Mouse (Mus musculus): ENCODE results near the gene Rsph9. TPM values are rescaled to one million over a fixed set of nuclear protein-coding genes. Genes with fewer than 3 reads are reported as not detected.

The Rsph9 gene
- 10 to 100 TPM in 1 of 2 experiments, 1 to 10 TPM in 1; 8.5 to 12.2 TPM for total RNA-seq (2021)
- long read RNA-seq, experiment 1, partial matches to known transcripts: 0 of 5 reads
- long read RNA-seq, experiment 1, other reads (novel, unspliced or antisense): 1 of 5 reads
- long read RNA-seq, experiment 2, partial matches to known transcripts: 0 of 5 reads
- long read RNA-seq, experiment 2, other reads (novel, unspliced or antisense): 1 of 5 reads

DNA sequence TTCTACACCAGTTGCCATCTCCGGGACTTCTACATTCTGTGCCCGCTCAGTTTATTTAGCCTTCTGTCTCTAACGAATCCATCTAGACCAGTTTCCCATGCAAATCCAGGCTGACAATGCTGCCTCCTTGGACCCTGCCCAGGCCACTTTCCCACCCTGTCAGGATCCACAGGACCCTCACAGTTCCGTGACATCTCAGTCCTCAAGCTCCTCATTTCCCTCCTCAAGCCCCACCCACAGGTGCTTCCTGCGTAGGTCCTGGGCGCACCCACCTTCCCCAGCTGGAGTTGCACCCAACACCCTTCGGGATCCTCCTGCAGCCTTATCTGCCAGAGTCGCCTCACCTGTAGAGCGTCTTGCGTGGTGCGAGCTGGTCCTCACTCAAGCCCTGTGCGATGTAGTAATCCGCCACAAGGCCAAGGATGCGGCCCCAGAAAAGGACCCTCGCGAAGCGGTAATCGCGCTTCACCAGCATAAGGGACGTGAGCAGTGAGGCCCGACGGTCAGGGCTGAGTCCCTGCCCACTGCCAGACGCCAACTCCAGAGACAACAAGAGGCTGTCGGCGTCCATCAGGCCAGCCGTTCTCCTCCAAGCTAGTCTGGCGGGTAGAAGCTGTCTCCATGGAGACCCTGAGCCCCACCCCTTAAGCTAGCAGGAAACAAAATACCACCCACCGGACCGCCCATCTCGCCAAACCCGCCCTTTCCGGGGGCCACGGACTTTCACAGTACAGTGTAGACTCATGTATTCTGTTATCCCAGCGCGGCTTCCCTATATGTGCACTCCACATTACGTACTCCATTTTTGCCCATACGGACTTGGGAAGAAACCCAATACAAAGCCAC is at the start of gene Rsph9:
TSS of gene Rsph9 (minus strand) at position 639 of the 846 bp plus-strand sequence.
- DNase-seq (ENCODE audit: low spot score in 2 of 2): peak; percentile 73

GRCm38 (mm10) chr17:46188829-46189228 is 44.8 kb upstream of the Rsph9 start:
- no peak for DNase-seq (ENCODE audit: low spot score in 2 of 2)

DNA sequence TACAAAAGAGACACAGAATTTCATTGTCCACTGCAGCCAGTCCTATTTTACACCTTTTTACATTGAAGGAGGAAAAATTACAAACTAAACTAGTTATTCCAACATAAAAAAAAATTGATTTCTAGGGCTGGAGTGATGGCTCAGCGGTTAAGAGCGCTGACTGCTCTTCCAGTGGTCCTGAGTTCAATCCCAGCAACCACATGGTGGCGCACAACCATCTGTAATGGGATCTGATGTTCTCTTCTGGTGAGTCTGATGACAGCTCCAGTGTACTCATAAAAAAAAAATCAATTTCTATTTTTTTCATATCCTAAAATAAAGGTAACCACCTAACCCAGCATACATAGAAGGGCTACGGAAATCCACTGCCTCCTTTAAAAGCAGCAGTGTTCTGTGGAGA is 38.3 kb upstream of the Rsph9 start:
- no peak for DNase-seq (ENCODE audit: low spot score in 2 of 2)

DNA sequence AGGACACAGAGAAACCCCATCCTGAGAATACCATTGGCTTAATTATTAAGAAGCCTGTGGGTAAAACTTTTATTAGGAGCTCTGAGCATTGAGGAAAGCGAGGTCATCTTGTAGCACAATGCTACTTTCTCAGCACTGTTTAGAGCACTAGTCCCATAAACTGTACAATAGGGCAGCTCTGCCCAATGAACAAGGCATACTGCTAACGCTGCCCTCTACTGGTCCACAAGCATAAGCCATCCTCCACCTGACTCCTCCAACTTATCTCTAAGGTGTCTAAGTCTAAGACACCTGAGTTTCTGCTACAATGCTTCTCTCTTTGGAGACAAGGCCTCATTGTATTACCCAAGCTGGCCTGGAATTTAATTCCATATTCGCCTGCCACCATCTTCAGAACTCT is 26.5 kb upstream of the Rsph9 start:
- DNase-seq (ENCODE audit: low spot score in 2 of 2): no peak

DNA sequence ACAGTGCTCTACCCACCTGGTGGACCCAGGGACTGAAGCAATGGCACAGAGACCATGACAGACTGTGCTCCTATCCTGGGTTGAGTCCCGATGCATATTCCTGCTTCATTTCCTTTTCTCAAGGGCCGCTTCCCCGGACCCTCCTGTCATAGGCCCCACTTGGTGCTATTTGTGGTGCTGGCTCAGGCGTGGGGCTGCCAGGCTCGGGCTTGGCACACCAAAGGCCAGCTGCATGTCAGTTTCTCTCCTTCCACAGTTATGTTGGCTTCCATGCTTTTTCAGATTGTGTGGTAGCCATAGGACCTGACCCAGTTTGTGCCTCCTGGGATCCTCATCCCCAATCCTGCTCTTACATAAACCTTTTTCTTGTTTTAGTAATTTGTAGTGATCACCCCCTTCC is 24.8 kb upstream of the Rsph9 start:
- DNase-seq (ENCODE audit: low spot score in 2 of 2): no peak

DNA sequence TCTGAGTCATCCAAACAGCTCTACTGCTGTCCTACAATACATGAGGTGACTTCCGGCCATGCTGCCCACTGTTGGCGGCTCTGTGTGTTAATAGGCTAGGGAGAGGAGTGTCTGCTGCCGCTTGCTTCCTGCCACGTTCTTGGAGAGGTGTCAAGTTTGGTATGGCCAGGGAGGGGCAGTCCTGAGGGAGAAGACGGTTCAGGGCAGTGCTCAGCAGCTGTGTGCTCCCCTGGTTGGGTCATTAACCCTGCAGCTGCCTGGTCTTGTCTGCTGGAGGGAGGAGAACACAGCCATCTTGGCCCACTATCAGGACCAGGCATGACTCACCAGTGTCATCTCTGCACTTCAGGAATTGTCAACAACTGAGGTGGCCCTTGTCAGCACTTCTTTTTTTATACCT is 24.3 kb upstream of the Rsph9 start:
- DNase-seq (ENCODE audit: low spot score in 2 of 2): no peak

DNA sequence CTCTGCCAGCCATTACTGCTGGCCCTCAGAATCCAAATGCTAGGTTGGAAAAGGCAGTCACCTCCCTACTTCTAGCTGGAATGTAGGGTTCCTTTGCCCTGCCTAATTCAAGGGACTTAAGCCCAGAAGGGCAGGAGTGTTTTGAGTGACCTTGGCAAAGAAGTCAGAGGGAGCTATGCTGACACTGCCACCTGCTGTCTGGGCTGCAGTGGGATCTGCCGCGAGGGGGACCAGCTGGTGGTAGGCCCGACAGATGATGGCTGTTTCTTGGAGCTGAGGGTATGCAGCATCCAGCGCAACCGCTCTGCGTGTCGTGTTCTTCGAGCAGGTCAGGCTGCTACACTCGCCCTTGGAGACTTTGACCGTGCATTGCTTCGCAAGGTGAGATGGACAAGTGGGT is 23.0 kb upstream of the Rsph9 start:
- DNase-seq (ENCODE audit: low spot score in 2 of 2): peak in 1 of 2 experiments; percentile 31

DNA sequence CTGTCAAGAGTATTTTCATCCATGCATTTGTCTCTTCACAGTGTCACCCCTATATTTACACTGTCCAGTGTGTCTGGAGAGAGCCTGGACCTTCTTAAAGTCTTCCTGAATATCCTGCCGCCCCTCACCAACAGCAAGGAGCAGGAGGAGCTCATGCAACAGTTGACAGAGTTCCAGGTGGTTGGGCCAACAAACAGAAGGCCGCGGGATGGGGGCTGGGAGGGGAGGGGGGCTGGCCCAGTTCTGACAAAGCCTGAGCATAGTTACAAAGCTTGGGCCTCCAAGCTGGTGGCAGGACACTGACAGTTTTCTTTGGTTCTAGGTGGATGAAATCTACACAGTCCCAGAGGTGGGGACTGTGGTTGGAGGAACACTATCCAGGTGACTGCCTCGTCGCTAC is 22.3 kb upstream of the Rsph9 start:
- no peak for DNase-seq (ENCODE audit: low spot score in 2 of 2)

GRCm38 (mm10) chr17:46165460-46165859 is 21.4 kb upstream of the Rsph9 start:
- no peak for DNase-seq (ENCODE audit: low spot score in 2 of 2)

- DNase-seq (ENCODE audit: low spot score in 2 of 2): no peak
Measured at GRCm38 (mm10) chr17:46164791-46165190, 20.8 kb upstream of the Rsph9 start.

DNA sequence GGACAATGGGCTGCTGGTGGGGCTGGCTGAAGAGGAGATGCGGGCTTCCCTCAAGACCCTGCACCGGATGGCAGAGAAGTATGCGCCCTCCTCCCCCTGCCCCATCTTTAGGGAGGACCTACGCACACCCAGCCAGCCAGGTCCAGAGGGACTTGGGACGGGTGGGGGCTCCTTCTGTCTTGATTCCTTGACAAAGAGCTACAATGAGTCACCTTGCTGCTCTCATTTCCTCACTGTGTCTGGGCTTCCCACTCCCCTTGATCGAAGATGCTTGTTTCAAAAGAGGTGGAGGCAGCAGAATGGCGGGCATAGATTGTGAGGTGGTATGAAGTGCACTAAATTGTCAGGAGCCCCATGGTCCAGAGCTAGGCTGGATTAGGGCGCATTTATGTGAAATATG is 20.3 kb upstream of the Rsph9 start:
- DNase-seq (ENCODE audit: low spot score in 2 of 2): no peak

GRCm38 (mm10) chr17:46162951-46163421 is 19.0 kb upstream of the Rsph9 start:
- DNase-seq (ENCODE audit: low spot score in 2 of 2): no peak

GRCm38 (mm10) chr17:46162551-46162950 is 18.5 kb upstream of the Rsph9 start:
- no peak for DNase-seq (ENCODE audit: low spot score in 2 of 2)

DNA sequence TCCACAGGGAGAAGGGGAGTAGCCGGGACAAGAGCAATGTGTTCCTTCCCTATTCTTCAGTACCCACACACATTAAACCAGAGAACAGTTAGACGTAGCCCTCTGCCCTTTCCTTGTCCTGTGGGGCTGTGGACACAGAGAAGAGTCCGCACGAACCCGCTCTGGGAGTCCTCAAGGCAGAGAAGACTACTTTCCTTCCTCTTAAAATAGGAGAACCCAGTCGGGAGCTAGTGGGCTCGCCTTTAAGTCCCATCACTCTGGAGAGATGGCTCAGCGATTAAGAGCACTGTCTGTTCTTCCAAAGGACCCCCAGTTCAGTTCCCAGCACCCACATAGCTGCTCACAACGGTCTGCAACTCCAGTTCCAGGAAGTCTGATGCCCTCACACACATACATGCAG is 17.7 kb upstream of the Rsph9 start:
- DNase-seq (ENCODE audit: low spot score in 2 of 2): no peak

DNA sequence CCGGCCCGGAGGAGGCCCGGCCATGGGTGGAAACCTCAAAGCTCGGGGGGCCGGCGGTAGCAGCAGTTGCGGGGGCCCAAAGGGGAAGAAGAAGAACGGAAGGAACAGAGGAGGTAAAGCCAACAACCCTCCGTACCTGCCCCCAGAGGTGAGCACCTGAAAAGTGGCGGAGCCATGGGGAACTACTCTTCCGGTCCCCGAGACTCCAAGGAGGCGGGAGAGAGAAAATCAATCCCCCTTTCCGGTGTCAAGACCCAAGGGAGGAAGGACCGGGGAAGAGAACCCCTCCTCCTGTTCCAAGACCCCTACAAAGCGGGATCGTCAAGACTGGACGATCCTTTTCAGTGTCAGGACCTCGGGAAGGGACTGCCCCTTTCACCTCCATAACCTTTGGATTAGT is 17.2 kb upstream of the Rsph9 start:
- DNase-seq (ENCODE audit: low spot score in 2 of 2): no peak

DNA sequence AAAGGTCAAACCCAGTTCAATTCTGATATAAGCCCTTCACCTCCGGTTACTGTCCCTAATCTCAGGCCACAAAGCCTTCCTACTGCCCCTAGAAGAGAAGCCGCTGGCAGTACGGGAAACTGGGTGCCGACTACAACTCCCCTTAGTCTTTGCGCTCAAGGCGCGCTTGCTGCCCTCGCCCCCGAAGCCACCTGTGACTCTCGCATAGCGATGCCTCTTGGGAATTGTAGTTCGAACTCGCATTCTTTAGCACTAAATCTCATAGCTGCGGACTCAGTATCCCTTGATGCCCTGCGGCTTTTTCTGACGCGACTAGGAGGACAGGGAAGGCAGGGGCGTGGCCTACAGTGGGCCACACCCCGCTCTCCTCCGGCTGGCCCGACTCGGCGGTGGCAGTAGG is 16.7 kb upstream of the Rsph9 start, which contains the start of gene Gtpbp2:
TSS of gene Gtpbp2 (plus strand) at position 347 of the 400 bp plus-strand sequence.
- DNase-seq (ENCODE audit: low spot score in 2 of 2): peak; percentile 80 to 85

GRCm38 (mm10) chr17:46160090-46160662 is 16.2 kb upstream of the Rsph9 start:
- peak; percentile 89 to 90 for DNase-seq (ENCODE audit: low spot score in 2 of 2)

GRCm38 (mm10) chr17:46159236-46159635 is 15.2 kb upstream of the Rsph9 start:
- no peak for DNase-seq (ENCODE audit: low spot score in 2 of 2)

DNA sequence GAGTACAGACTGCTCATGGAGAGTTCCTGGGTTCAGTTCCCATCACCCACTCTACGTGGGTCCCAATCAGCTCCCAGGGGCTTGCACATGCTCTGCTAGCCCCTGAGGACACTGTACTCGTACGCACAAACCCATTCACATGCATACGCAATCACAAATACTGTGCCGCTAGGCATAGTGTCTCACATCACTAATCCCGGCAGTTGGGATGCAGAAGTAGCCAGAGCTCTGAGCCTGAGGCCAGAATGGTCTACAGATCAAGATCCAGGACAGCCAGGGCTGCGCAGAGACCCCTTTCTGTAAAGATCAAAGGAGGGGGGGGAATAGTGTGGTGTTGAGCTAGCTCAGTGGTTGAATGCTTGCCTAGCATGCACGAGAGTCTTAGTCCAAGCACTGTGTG is 13.1 kb upstream of the Rsph9 start:
- DNase-seq (ENCODE audit: low spot score in 2 of 2): no peak

- DNase-seq (ENCODE audit: low spot score in 2 of 2): no peak
Measured at GRCm38 (mm10) chr17:46156680-46157079, 12.7 kb upstream of the Rsph9 start.

GRCm38 (mm10) chr17:46154336-46154735 is 10.3 kb upstream of the Rsph9 start:
- no peak for DNase-seq (ENCODE audit: low spot score in 2 of 2)
